Mouse (Mus musculus): ENCODE results near the gene Plekho1. TPM values are rescaled to one million over a fixed set of nuclear protein-coding genes. Genes with fewer than 3 reads are reported as not detected.

The Plekho1 gene
- polyA plus RNA-seq, 1 experiment from 2014 or later, result 70.0 TPM

DNA sequence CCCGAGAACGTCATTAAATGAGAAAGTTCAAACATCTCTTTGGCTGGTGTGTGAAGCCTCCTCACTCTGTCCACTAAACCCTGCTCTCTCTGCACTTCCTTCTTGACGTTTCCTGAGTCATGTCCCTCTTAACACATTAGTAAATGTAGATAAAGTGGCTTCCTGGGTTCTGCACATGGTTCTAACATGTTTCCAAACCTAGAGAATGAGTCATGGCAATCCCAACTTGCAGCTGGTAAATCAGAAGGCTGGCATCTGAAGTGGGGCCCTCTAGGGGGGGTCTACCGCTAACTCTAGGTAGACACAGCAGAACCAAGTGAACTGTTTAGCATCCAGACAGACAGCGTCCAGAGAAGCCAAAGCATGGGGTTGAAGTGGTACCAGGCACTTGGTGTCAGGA, 21.7 kb upstream of the Plekho1 start:
- Histone ChIP-seq H3K4me2 (replicated peaks; ENCODE audit: low read depth, low read length) (no peak overlapping the region), H3K9me3 (ENCODE audit: control insufficient read depth, low read length) (no peaks in the 10 kb centered on the region), H3K27ac (ENCODE audit: low read depth, low read length) (no peak overlapping the region), H3K27me3 (ENCODE audit: control insufficient read depth, insufficient read depth, low read length) (no peaks in the 10 kb centered on the region), H3K4me1 (replicated peaks; ENCODE audit: control insufficient read depth, insufficient read depth, low read length) (no peaks in the 10 kb centered on the region), H3K4me3 (ENCODE audit: low read depth, low read length) (no peak overlapping the region), H3K36me3 (ENCODE audit: control insufficient read depth, insufficient read depth, low read length) (no peaks in the 10 kb centered on the region), H3K9ac (ENCODE audit: low read depth, low read length) (no peak overlapping the region)
- WGBS, result 84% methylated on average over 5 of the region's 5 CpGs
- no peak for ATAC-seq (ENCODE audit: low FRiP score)
- DNase-seq (ENCODE audit: low spot score), result no peak

DNA sequence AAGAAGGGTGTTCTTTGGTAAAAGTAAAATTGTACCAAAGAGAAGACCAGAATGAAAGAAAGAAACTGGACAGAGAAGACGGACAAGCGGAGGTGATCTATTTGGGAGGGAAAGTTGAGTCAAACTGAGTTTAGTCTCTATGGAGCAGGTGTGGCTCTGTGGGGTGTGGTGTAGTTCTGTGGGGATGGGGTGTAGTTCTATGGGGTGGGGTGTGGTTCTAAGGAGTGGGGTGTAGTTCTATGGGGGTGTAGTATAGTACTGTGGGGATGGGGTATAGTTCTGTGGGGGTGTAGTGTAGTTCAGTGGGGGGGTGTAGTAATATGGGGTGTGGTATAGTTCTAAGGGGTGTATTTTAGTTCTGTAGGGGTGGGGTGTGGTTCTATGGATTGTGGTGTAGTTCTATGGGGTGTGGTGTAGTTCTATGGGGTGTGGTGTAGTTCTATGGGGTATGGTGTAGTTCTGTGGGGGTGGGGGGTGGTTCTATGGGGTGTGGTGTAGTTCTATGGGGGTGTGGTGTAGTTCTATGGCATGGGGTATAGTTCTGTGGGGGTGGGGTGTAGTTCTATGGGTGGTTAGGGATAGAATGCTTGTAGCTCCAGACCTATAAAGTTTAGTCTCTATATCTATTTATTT, 20.6 kb upstream of the Plekho1 start:
- H3K9me3 ChIP-seq (ENCODE audit: control insufficient read depth, low read length), result no peaks in the 10 kb centered on the region
- DNase-seq (ENCODE audit: low spot score) (no peak), ATAC-seq (ENCODE audit: low FRiP score) (no peak)
- H3K27ac ChIP-seq (ENCODE audit: low read depth, low read length), result no peak overlapping the region
- H3K36me3 ChIP-seq (ENCODE audit: control insufficient read depth, insufficient read depth, low read length), result no peaks in the 10 kb centered on the region
- no peak overlapping the region for H3K4me2 ChIP-seq (replicated peaks; ENCODE audit: low read depth, low read length)
- H3K9ac ChIP-seq (ENCODE audit: low read depth, low read length), result no peak overlapping the region
- no peak overlapping the region for H3K4me3 ChIP-seq (ENCODE audit: low read depth, low read length)
- WGBS, result 94% methylated on average over 2 of the region's 2 CpGs
- no peaks in the 10 kb centered on the region for H3K27me3 ChIP-seq (ENCODE audit: control insufficient read depth, insufficient read depth, low read length)
- no peaks in the 10 kb centered on the region for H3K4me1 ChIP-seq (replicated peaks; ENCODE audit: control insufficient read depth, insufficient read depth, low read length)

DNA sequence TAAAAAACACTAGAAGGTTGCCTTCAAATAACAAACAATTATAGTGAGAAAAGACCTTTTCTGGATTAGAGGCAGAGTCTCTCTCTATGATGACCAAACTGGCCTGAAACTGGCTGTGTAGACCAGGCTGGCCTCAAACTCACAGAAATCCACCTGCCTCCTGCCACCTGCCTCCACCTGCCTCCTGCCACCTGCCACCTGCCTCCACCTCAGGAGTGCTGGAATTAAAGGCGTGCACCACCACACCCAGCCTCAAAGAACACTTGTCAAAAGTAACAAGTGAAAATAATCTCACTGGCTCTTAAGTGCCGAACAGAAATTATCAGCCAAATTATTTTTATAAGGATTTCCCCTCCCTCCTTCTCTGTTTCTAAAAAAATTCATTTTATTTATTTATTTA, 19.9 kb upstream of the Plekho1 start:
- H3K4me1 ChIP-seq (replicated peaks; ENCODE audit: control insufficient read depth, insufficient read depth, low read length), result no peaks in the 10 kb centered on the region
- H3K9me3 ChIP-seq (ENCODE audit: control insufficient read depth, low read length), result no peaks in the 10 kb centered on the region
- H3K27ac ChIP-seq (ENCODE audit: low read depth, low read length), result no peak overlapping the region
- no peaks in the 10 kb centered on the region for H3K36me3 ChIP-seq (ENCODE audit: control insufficient read depth, insufficient read depth, low read length)
- WGBS, result 86% methylated on average over 2 of the region's 2 CpGs
- ATAC-seq (ENCODE audit: low FRiP score) (no peak), DNase-seq (ENCODE audit: low spot score) (no peak)
- no peaks in the 10 kb centered on the region for H3K27me3 ChIP-seq (ENCODE audit: control insufficient read depth, insufficient read depth, low read length)
- H3K9ac ChIP-seq (ENCODE audit: low read depth, low read length), result no peak overlapping the region
- no peak overlapping the region for H3K4me3 ChIP-seq (ENCODE audit: low read depth, low read length)
- H3K4me2 ChIP-seq (replicated peaks; ENCODE audit: low read depth, low read length), result no peak overlapping the region

- H3K4me3 ChIP-seq (ENCODE audit: low read depth, low read length), result no peak overlapping the region
- ATAC-seq (ENCODE audit: low FRiP score) (no peak), DNase-seq (ENCODE audit: low spot score) (no peak)
- WGBS, result 56% methylated on average over 5 of the region's 5 CpGs
- H3K4me1 ChIP-seq (replicated peaks; ENCODE audit: control insufficient read depth, insufficient read depth, low read length), result no peaks in the 10 kb centered on the region
- no peak overlapping the region for H3K4me2 ChIP-seq (replicated peaks; ENCODE audit: low read depth, low read length)
- no peaks in the 10 kb centered on the region for H3K27me3 ChIP-seq (ENCODE audit: control insufficient read depth, insufficient read depth, low read length)
- H3K36me3 ChIP-seq (ENCODE audit: control insufficient read depth, insufficient read depth, low read length), result no peaks in the 10 kb centered on the region
- no peak overlapping the region for H3K9ac ChIP-seq (ENCODE audit: low read depth, low read length)
- no peak overlapping the region for H3K27ac ChIP-seq (ENCODE audit: low read depth, low read length)
- H3K9me3 ChIP-seq (ENCODE audit: control insufficient read depth, low read length), result no peaks in the 10 kb centered on the region
These were observed 17.0 kb upstream of the Plekho1 start for GRCm38 (mm10) chr3:96012805-96013204.

DNA sequence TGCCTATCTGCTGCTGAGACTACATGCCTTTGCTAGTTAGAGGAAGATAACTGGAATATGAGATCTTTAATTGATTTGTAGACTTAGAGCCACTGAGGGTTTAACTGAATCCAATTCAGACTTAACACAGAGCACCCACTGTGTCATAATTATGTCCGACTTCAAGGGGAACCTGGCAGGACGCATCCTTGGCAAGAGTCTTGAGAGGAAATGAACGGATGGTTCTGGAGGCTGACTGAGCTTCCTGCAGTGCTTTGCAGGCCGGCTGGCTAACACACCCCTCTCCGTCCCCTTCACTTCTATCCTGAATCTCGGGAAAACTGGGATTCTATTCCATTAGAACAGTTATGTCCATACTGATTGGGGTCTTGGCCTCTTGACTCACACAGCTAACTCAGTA, 12.7 kb upstream of the Plekho1 start:
- Histone ChIP-seq H3K4me3 (ENCODE audit: low read depth, low read length) (no peak overlapping the region), H3K36me3 (ENCODE audit: control insufficient read depth, insufficient read depth, low read length) (no peaks in the 10 kb centered on the region), H3K9me3 (ENCODE audit: control insufficient read depth, low read length) (no peaks in the 10 kb centered on the region), H3K27ac (ENCODE audit: low read depth, low read length) (no peak overlapping the region), H3K4me2 (replicated peaks; ENCODE audit: low read depth, low read length) (no peak overlapping the region), H3K9ac (ENCODE audit: low read depth, low read length) (no peak overlapping the region), H3K27me3 (ENCODE audit: control insufficient read depth, insufficient read depth, low read length) (no peaks in the 10 kb centered on the region), H3K4me1 (replicated peaks; ENCODE audit: control insufficient read depth, insufficient read depth, low read length) (no peaks in the 10 kb centered on the region)
- 89% methylated on average over 6 of the region's 6 CpGs for WGBS
- DNase-seq (ENCODE audit: low spot score) (no peak), ATAC-seq (ENCODE audit: low FRiP score) (no peak)

DNA sequence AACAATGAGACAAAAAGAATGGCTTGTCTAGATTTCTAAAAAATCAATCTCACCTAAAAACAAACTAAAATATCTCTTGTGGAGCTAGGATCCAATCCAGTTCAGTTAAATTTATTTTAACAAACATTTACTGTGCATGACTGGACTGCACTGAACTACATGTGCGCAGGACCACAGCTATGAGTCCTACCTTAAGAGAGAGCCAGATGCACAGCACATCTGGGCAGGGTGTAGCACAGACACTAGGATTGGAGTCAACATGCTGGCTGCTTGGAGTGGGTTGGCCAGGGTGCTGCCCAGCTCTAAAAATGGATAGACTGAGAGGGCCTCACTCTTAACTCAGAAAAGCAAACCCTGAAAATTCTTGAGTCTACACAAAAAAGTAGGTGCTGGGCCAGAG, 5.8 kb upstream of the Plekho1 start:
- H3K4me2 ChIP-seq (replicated peaks; ENCODE audit: low read depth, low read length), result no peak overlapping the region
- no peak overlapping the region for H3K9ac ChIP-seq (ENCODE audit: low read depth, low read length)
- no peaks in the 10 kb centered on the region for H3K36me3 ChIP-seq (ENCODE audit: control insufficient read depth, insufficient read depth, low read length)
- WGBS, result 97% methylated on average over 1 of the region's 1 CpGs
- H3K9me3 ChIP-seq (ENCODE audit: control insufficient read depth, low read length), result no peaks in the 10 kb centered on the region
- H3K27me3 ChIP-seq (ENCODE audit: control insufficient read depth, insufficient read depth, low read length), result no peaks in the 10 kb centered on the region
- H3K4me3 ChIP-seq (ENCODE audit: low read depth, low read length), result no peak overlapping the region
- DNase-seq (ENCODE audit: low spot score), result no peak
- peaks cover 7% of the 10 kb centered on the region; the same call in 1 of the 2 replicates for H3K4me1 ChIP-seq (replicated peaks; ENCODE audit: control insufficient read depth, insufficient read depth, low read length)
- ATAC-seq (ENCODE audit: low FRiP score), result no peak
- no peak overlapping the region for H3K27ac ChIP-seq (ENCODE audit: low read depth, low read length)

DNA sequence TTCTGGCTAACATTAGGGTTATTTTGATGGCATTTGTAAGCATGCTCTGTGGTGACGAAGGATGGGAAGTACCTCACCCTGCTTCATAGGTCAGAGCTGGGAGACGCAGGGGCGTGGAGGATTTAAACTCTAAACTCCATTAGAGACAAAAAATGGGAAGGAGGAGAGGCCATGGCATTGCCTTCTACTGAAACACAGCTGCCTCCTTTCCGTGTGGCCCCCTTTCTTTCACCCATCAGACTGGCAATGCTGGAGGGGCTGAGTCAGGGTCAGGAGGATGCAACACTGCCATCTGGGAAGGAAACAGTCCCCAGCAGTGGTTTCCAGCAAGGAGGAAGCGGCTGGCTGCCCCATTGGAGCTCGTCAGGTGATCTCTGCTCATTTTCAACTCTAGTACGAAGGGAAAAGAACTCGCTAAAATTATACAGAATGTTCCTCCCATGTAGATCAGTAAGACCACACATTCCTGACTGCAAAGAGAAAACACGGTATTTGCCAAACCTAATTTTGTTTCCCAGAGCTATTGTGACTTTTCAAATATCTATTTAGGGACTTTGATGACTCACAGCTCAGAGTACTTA, 5.2 kb upstream of the Plekho1 start:
- Histone ChIP-seq H3K36me3 (ENCODE audit: control insufficient read depth, insufficient read depth, low read length) (no peaks in the 10 kb centered on the region), H3K9me3 (ENCODE audit: control insufficient read depth, low read length) (no peaks in the 10 kb centered on the region), H3K4me3 (ENCODE audit: low read depth, low read length) (no peak overlapping the region), H3K27me3 (ENCODE audit: control insufficient read depth, insufficient read depth, low read length) (no peaks in the 10 kb centered on the region), H3K27ac (ENCODE audit: low read depth, low read length) (no peak overlapping the region), H3K9ac (ENCODE audit: low read depth, low read length) (no peak overlapping the region), H3K4me1 (replicated peaks; ENCODE audit: control insufficient read depth, insufficient read depth, low read length) (peaks cover 7% of the 10 kb centered on the region; the same call in 1 of the 2 replicates), H3K4me2 (replicated peaks; ENCODE audit: low read depth, low read length) (no peak overlapping the region)
- 77% methylated on average over 9 of the region's 9 CpGs for WGBS
- DNase-seq (ENCODE audit: low spot score) (no peak), ATAC-seq (ENCODE audit: low FRiP score) (no peak)

- H3K36me3 ChIP-seq (ENCODE audit: control insufficient read depth, insufficient read depth, low read length), result no peaks in the 10 kb centered on the region
- no peak overlapping the region for H3K4me2 ChIP-seq (replicated peaks; ENCODE audit: low read depth, low read length)
- no peak overlapping the region for H3K4me3 ChIP-seq (ENCODE audit: low read depth, low read length)
- peaks cover 7% of the 10 kb centered on the region; the same call in 1 of the 2 replicates for H3K4me1 ChIP-seq (replicated peaks; ENCODE audit: control insufficient read depth, insufficient read depth, low read length)
- H3K27ac ChIP-seq (ENCODE audit: low read depth, low read length), result no peak overlapping the region
- 81% methylated on average over 14 of the region's 14 CpGs for WGBS
- H3K27me3 ChIP-seq (ENCODE audit: control insufficient read depth, insufficient read depth, low read length), result no peaks in the 10 kb centered on the region
- DNase-seq (ENCODE audit: low spot score) (no peak), ATAC-seq (ENCODE audit: low FRiP score) (no peak)
- H3K9me3 ChIP-seq (ENCODE audit: control insufficient read depth, low read length), result no peaks in the 10 kb centered on the region
- no peak overlapping the region for H3K9ac ChIP-seq (ENCODE audit: low read depth, low read length)
These were observed 4.4 kb upstream of the Plekho1 start for GRCm38 (mm10) chr3:96000080-96000632.
